Mouse (Mus musculus) MEL (cell line): ENCODE results near the gene Gm26602. TPM values are rescaled to one million over a fixed set of nuclear protein-coding genes. Genes with fewer than 3 reads are reported as not detected.

Experiments
- DNase-seq: peaks from one replicate; pipeline ENCODE4 v3.0.0; 2011; ENCODE audit warnings: low read depth, low spot score
- H3K27ac ChIP-seq: 2 replicates; pipeline ENCODE4 v1.5.1; 2012; ENCODE audit warnings: low read depth, mild to moderate bottlenecking, control low read depth, low read length, moderate library complexity; ENCODE audit not compliant: control insufficient read depth
- H3K27me3 ChIP-seq, 2 experiments: fragments of 150-350 bp in 1 of 2; sonication (generic) in 1 of 2; 2 replicates each; pipeline ENCODE4 v1.6.1; 2012; ENCODE audit warnings: low read length in 2 of 2, mild to moderate bottlenecking in 2 of 2, improper control_type of control experiment in 1 of 2, moderate library complexity in 1 of 2; ENCODE audit not compliant: insufficient read depth in 2 of 2, control insufficient read depth in 1 of 2
- H3K36me3 ChIP-seq, 2 experiments: 2 replicates each; pipeline ENCODE4 v1.6.1; 2012 to 2014; ENCODE audit warnings: low read length in 2 of 2, improper control_type of control experiment in 1 of 2, inconsistent platforms in 1 of 2, mild to moderate bottlenecking in 1 of 2; ENCODE audit not compliant: insufficient read depth in 2 of 2, control insufficient read depth in 1 of 2
- H3K4me1 ChIP-seq, 2 experiments: fragments of 150-350 bp in 1 of 2; sonication (generic) in 1 of 2; 2 replicates each; pipeline ENCODE4 v1.6.1; 2012; ENCODE audit warnings: low read length in 2 of 2, improper control_type of control experiment in 1 of 2, mild to moderate bottlenecking in 1 of 2; ENCODE audit not compliant: insufficient read depth in 2 of 2, control insufficient read depth in 1 of 2
- H3K4me3 ChIP-seq, 2 experiments: fragments of 150-350 bp in 1 of 2; sonication (generic) in 1 of 2; 2 replicates each; pipeline ENCODE4 v1.5.1; 2012; ENCODE audit warnings: low read depth in 2 of 2, low read length in 2 of 2, mild to moderate bottlenecking in 2 of 2, moderate library complexity in 2 of 2, control low read depth in 1 of 2, improper control_type of control experiment in 1 of 2; ENCODE audit not compliant: control insufficient read depth in 1 of 2, insufficient read depth in 1 of 2
- H3K79me2 ChIP-seq: 2 replicates; pipeline ENCODE4 v1.6.1; 2012; ENCODE audit warnings: mild to moderate bottlenecking, low read length, moderate library complexity; ENCODE audit not compliant: control insufficient read depth, poor library complexity, insufficient read depth
- H3K9ac ChIP-seq: 2 replicates; pipeline ENCODE4 v1.6.1; 2012; ENCODE audit warnings: low read depth, mild to moderate bottlenecking, control low read depth, low read length, moderate library complexity; ENCODE audit not compliant: control insufficient read depth, poor library complexity, severe bottlenecking
- H3K9me3 ChIP-seq: fragments of 150-350 bp; sonication (generic); replicated peaks from 2 replicates; pipeline ENCODE4 v1.6.1; 2012; ENCODE audit warnings: mild to moderate bottlenecking, low read length, improper control_type of control experiment, moderate library complexity; ENCODE audit not compliant: insufficient read depth
- CHD1 ChIP-seq: IDR thresholded peaks from 2 replicates; pipeline ENCODE4 v1.6.1; 2012; ENCODE audit warnings: low read depth, mild to moderate bottlenecking, inconsistent platforms, low read length, improper control_type of control experiment
- ETS1 ChIP-seq: IDR thresholded peaks from 2 replicates; pipeline ENCODE4 v1.6.1; 2012; ENCODE audit warnings: low read depth, mild to moderate bottlenecking, inconsistent platforms, low read length, improper control_type of control experiment, moderate library complexity
- GABPA ChIP-seq: IDR thresholded peaks from 2 replicates; pipeline ENCODE4 v1.6.1; 2012; ENCODE audit warnings: low read depth, mild to moderate bottlenecking, inconsistent platforms, low read length, improper control_type of control experiment, moderate library complexity
- GATA1 ChIP-seq: IDR thresholded peaks from 2 replicates; pipeline ENCODE4 v1.6.1; 2011; ENCODE audit warnings: low read depth, low read length, improper control_type of control experiment
- JUND ChIP-seq: IDR thresholded peaks from 2 replicates; pipeline ENCODE4 v1.6.1; 2011; ENCODE audit warnings: low read depth, mild to moderate bottlenecking, improper control_type of control experiment, low read length
- KAT2A ChIP-seq: conservative IDR thresholded peaks from 2 replicates; pipeline ENCODE4 v1.6.1; 2012; ENCODE audit warnings: low read depth, low read length, improper control_type of control experiment, inconsistent platforms
- MAFK ChIP-seq: IDR thresholded peaks from 2 replicates; pipeline ENCODE4 v1.6.1; 2011; ENCODE audit warnings: low read depth, mild to moderate bottlenecking, low read length, improper control_type of control experiment, borderline replicate concordance
- MXI1 ChIP-seq: IDR thresholded peaks from 2 replicates; pipeline ENCODE4 v1.6.1; 2011; ENCODE audit warnings: mild to moderate bottlenecking, low read depth, low read length, improper control_type of control experiment
- MYB ChIP-seq: IDR thresholded peaks from 2 replicates; pipeline ENCODE4 v1.6.1; 2011; ENCODE audit warnings: mild to moderate bottlenecking, low read depth, low read length, improper control_type of control experiment
- NRF1 ChIP-seq: IDR thresholded peaks from 2 replicates; pipeline ENCODE4 v1.6.1; 2014; ENCODE audit warnings: low read depth, mild to moderate bottlenecking, inconsistent platforms, low read length, improper control_type of control experiment, moderate library complexity; ENCODE audit not compliant: poor library complexity, insufficient read depth, severe bottlenecking
- POLR2A ChIP-seq, 2 experiments: IDR thresholded peaks; 2 replicates each; pipeline ENCODE4 v1.6.1; 2011 to 2012; ENCODE audit warnings: low read length in 2 of 2, mild to moderate bottlenecking in 2 of 2, control low read depth in 1 of 2, improper control_type of control experiment in 1 of 2, low read depth in 1 of 2, moderate library complexity in 1 of 2; ENCODE audit not compliant: control insufficient read depth in 1 of 2, insufficient read depth in 1 of 2, poor library complexity in 1 of 2
- POLR2AphosphoS2 ChIP-seq: IDR thresholded peaks from 2 replicates; pipeline ENCODE4 v1.6.1; 2011; ENCODE audit warnings: low read length, improper control_type of control experiment
- POLR2AphosphoS5 ChIP-seq: IDR thresholded peaks from 2 replicates; pipeline ENCODE4 v1.6.1; 2012; ENCODE audit warnings: low read depth, borderline replicate concordance, mild to moderate bottlenecking, inconsistent platforms, low read length, moderate library complexity, mixed read lengths
- SIN3A ChIP-seq: IDR thresholded peaks from 2 replicates; pipeline ENCODE4 v1.6.1; 2012; ENCODE audit warnings: low read length, improper control_type of control experiment, inconsistent platforms
- SMC3 ChIP-seq: IDR thresholded peaks from 2 replicates; pipeline ENCODE4 v1.6.1; 2011; ENCODE audit warnings: low read depth, low read length, improper control_type of control experiment
- TBP ChIP-seq: IDR thresholded peaks from 2 replicates; pipeline ENCODE4 v1.8.0; 2011; ENCODE audit warnings: low read depth, low read length, improper control_type of control experiment
- TCF12 ChIP-seq: IDR thresholded peaks from 2 replicates; pipeline ENCODE4 v1.6.1; 2014; ENCODE audit warnings: low read depth, mild to moderate bottlenecking, inconsistent platforms, low read length, improper control_type of control experiment, moderate library complexity
- USF1 ChIP-seq: IDR thresholded peaks from 2 replicates; pipeline ENCODE4 v1.6.1; 2014; ENCODE audit warnings: low read depth, mild to moderate bottlenecking, inconsistent platforms, low read length, improper control_type of control experiment, moderate library complexity
- USF2 ChIP-seq, 2 experiments: IDR thresholded peaks; 2 replicates each; pipeline ENCODE4 v1.6.1; 2011 to 2012; ENCODE audit warnings: improper control_type of control experiment in 2 of 2, low read length in 2 of 2, borderline replicate concordance in 1 of 2, inconsistent platforms in 1 of 2, low read depth in 1 of 2, mild to moderate bottlenecking in 1 of 2; ENCODE audit not compliant: insufficient read depth in 1 of 2
- ZKSCAN1 ChIP-seq: IDR thresholded peaks from 2 replicates; pipeline ENCODE4 v1.6.1; 2012; ENCODE audit warnings: low read depth, mild to moderate bottlenecking, inconsistent platforms, low read length, improper control_type of control experiment, moderate library complexity
- ZMIZ1 ChIP-seq: IDR thresholded peaks from 2 replicates; pipeline ENCODE4 v1.6.1; 2012; ENCODE audit warnings: low read depth, mild to moderate bottlenecking, inconsistent platforms, low read length, improper control_type of control experiment, moderate library complexity
- ZNF384 ChIP-seq: IDR thresholded peaks from 2 replicates; pipeline ENCODE4 v1.6.1; 2012; ENCODE audit warnings: low read depth, mild to moderate bottlenecking, inconsistent platforms, low read length, improper control_type of control experiment
- polyA plus RNA-seq, 2 experiments: library from polyadenylated mRNA; stranded (reverse) in 1 of 2; unstranded in 1 of 2; fragments of >175 nt in 1 of 2; fragments of >200 nt in 1 of 2; gene quantifications; 2 replicates each; pipeline versions ENCODE4 v1.2.1 to v1.2.4; 2012; ENCODE audit warnings: low replicate concordance in 2 of 2, low read depth in 1 of 2; ENCODE audit not compliant: insufficient read length in 2 of 2, insufficient read depth in 1 of 2, missing spikeins in 1 of 2
- total RNA-seq: library from RNA; depleted of rRNA; stranded (reverse); fragments of 300-350 nt; gene quantifications from 2 replicates; pipeline ENCODE4 v1.2.3, GENCODE M21; 2012

The Gm26602 gene
- total and polyA plus RNA-seq, 3 experiments: 4.5 to 10.2 TPM; not detected in 1

DNA sequence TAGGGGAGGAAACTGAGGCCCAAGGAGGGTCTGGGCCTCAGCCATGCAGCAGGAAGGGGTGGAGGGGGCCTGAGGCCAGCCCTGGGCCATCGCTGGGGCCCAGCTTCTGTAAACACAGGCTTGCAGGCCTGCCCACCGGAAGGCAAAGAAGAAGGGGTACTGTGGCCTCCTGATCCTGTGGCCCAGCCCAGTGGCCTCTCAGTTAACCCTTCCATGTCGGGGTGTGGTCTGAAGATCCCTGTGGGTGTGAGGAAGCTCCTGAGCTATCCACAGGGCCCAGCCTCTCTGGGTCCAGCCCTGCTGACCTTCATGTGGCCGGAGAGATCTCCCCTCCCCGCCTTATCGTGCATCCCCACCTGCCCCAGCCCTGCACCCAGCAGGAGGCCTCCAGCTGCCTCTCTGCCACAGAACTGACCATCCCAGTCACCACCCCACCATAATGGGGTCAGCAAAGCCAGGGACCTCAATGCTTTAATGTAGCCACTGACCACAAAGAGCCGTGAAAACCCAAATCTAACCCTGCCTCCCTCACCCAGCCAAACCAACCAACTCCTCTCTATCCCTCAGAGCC lies 36.2 kb downstream of the Gm26602 start:
- Histone ChIP-seq H3K4me1 (no peaks in the 10 kb centered on the region), H3K4me3 (no peak overlapping the region), H3K36me3 (no peaks in the 10 kb centered on the region), H3K79me2 (no peaks in the 10 kb centered on the region), H3K9ac (no peak overlapping the region), H3K9me3 (no peaks in the 10 kb centered on the region)
- no peak for DNase-seq
- TF ChIP-seq POLR2A (IDR thresholded peaks at IDR 0.05; ENCODE audit: control insufficient read depth in 1 of 2, insufficient read depth in 1 of 2, low read depth in 1 of 2, low read length in 2 of 2, poor library complexity in 1 of 2) (no peak), ZMIZ1 (no peak), NRF1 (no peak), MAFK (no peak)
- TF ChIP-seq, all 39 proteins: peak for 0
- Histone ChIP-seq H3K27ac (no peak overlapping the region), H3K27me3 (no peaks in the 10 kb centered on the region)

DNA sequence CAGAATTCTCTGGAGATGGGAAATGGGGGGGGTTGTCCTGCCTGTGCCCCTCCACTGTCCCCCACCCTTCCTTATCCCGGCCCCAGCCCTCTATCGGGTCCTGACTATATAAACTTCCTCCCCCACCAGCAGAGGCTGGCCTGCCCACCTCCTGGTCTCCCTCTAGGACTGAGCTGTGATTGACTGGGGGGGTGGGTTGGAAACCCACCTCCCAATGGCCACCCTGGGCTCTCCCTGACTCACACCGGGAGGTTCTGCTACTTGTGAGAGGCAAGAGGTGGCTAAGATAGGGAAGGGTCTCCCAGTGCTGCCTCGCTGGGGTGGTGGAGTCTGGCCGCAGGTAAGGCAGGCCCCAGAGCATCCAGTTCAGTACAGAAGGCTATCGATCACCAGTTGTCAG lies 36.8 kb downstream of the Gm26602 start:
- H3K36me3 ChIP-seq: no peaks in the 10 kb centered on the region
- no peak overlapping the region for H3K27ac ChIP-seq
- H3K9me3 ChIP-seq: no peaks in the 10 kb centered on the region
- no peaks in the 10 kb centered on the region for H3K79me2 ChIP-seq
- no peak for DNase-seq
- no peak overlapping the region for H3K9ac ChIP-seq
- TF ChIP-seq ZKSCAN1 (no peak), ZNF384 (no peak), MXI1 (no peak), MAFK (no peak), USF1 (no peak), SIN3A (no peak), MYB (no peak), USF2 (IDR thresholded peaks at IDR 0.05; ENCODE audit: borderline replicate concordance in 1 of 2, insufficient read depth in 1 of 2, low read depth in 1 of 2, low read length in 2 of 2) (no peak)
- H3K4me1 ChIP-seq: no peaks in the 10 kb centered on the region
- no peak overlapping the region for H3K4me3 ChIP-seq
- H3K27me3 ChIP-seq: no peaks in the 10 kb centered on the region

DNA sequence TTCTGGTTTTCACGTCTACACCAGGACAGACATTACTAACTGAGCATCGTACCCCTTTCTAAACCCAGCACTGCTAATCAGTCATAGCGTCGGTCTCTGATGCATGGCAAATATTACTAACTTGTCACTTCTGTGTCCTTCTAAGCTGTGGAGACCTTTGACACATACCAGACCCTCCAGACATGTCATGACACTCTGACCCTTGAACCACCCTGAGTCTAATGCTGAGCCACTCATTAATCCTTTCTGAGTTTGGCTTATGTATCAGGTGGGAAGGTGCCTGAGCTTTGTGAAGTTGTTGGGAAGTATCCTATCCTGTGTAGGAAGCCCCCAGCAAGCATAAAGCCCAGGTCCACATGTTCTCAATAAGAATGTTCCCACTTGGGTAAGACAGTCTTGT lies 39.2 kb downstream of the Gm26602 start:
- H3K4me3 ChIP-seq: no peak overlapping the region
- H3K4me1 ChIP-seq: no peaks in the 10 kb centered on the region
- no peak for DNase-seq
- no peaks in the 10 kb centered on the region for H3K36me3 ChIP-seq
- H3K79me2 ChIP-seq: no peaks in the 10 kb centered on the region
- H3K27ac ChIP-seq: no peak overlapping the region
- H3K9ac ChIP-seq: no peak overlapping the region
- TF ChIP-seq GABPA (no peak), SMC3 (no peak), TBP (no peak), ETS1 (no peak), NRF1 (no peak), ZNF384 (no peak), TCF12 (no peak), SIN3A (no peak), POLR2A (IDR thresholded peaks at IDR 0.05; ENCODE audit: control insufficient read depth in 1 of 2, insufficient read depth in 1 of 2, low read depth in 1 of 2, low read length in 2 of 2, poor library complexity in 1 of 2) (no peak), USF2 (IDR thresholded peaks at IDR 0.05; ENCODE audit: borderline replicate concordance in 1 of 2, insufficient read depth in 1 of 2, low read depth in 1 of 2, low read length in 2 of 2) (no peak), USF1 (no peak), GATA1 (no peak), KAT2A (no peak), MAFK (no peak), POLR2AphosphoS5 (no peak), MXI1 (no peak), POLR2AphosphoS2 (no peak), JUND (no peak), ZMIZ1 (no peak), CHD1 (no peak)
- no peaks in the 10 kb centered on the region for H3K27me3 ChIP-seq
- no peaks in the 10 kb centered on the region for H3K9me3 ChIP-seq
